Mouse (Mus musculus): ENCODE data around the gene Rasef.

- TF ChIP-seq TAL1 (IDR thresholded peaks at IDR 0.05; ENCODE audit: low read length), result no peak
- no peak for TF ChIP-seq GATA1 (IDR thresholded peaks at IDR 0.05; ENCODE audit: low read length)
Measured at GRCm38 (mm10) chr4:73791186-73791540, 369 bp upstream of the Rasef start.
